Mouse (Mus musculus): ENCODE data around the gene Pde9a. TPM values are rescaled to one million over a fixed set of nuclear protein-coding genes. Genes with fewer than 3 reads are reported as not detected.
A peak's percentile ranks its signal among the peaks of the same experiment; 100 is the strongest.

The Pde9a gene
- polyA plus RNA-seq, 1 experiment from 2014 or later = 34.9 TPM

DNA sequence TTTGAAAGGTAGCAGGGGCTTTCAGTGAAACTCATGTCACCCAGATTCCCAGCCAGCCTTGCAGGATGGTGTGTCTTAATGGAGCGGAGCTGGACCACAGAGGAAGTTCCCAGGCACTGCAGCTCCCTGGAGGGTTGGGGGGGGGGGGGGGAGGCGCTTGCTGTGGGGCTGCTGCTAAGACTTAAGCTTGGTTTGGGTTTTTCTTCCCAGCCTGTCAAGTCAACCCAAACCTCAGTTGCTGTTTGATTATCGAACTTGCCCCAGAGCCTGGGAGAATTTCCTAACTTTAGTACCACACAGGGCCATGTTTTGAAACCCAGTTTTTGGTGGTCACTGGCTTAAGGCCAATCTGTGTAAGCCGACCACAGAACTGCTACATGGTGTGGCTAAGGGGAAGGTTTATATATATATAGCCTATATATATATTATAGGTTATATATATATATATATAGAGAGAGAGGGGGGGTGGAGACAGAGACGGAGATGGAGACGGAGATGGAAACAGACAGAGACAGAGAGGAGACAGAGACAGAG, 19.8 kb downstream of the Pde9a start:
- peak overlapping the region; percentile 5; the same call in 1 of the 2 replicates for H3K9ac ChIP-seq (replicated peaks; ENCODE audit: low read length)
- 46% methylated on average over 6 of the region's 6 CpGs for WGBS
- no peaks in the 10 kb centered on the region for H3K9me3 ChIP-seq (ENCODE audit: low read length)
- no peak overlapping the region for H3K4me2 ChIP-seq (replicated peaks; ENCODE audit: low read depth, low read length)
- H3K27me3 ChIP-seq (ENCODE audit: insufficient read depth, low read length) = no peaks in the 10 kb centered on the region
- H3K4me3 ChIP-seq (ENCODE audit: low read length) = no peak overlapping the region
- peaks cover 28% of the 10 kb centered on the region for H3K4me1 ChIP-seq (ENCODE audit: insufficient read depth, low read length)
- peak overlapping the region; percentile 70; the same call in 1 of the 2 replicates for H3K27ac ChIP-seq (ENCODE audit: low read length)
- H3K36me3 ChIP-seq (ENCODE audit: insufficient read depth, low read length) = no peaks in the 10 kb centered on the region
- ATAC-seq (ENCODE audit: low FRiP score, low TSS enrichment) = no peak

DNA sequence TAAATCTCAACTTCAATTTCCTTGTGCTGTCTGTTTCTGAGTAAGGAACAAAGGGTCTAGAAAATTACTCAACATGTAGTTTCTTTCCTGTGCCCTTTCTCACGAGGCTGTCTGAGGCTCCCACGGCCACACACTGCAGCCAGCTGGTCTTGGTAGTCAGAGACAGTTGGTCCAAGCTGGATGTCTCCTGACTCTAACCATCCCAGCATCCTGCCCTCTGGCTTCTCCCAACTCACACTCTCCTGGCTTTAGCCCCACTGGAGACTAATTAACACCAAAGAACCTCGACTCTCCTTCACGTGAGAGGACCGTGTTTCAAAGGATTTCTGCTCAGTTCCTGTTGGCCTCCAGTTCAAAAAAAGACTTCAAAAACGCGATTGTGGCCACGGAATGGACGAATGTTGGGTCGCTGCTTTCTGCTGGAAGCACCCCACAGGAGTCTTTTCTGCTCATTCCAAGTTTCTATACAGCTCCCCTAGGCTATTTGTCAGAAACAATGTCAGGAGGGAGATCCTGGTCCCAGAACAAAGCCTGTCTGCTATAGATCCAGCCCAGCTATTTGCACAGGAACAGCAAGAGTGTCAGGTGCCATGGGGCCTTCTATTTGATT, 23.8 kb downstream of the Pde9a start:
- Histone ChIP-seq H3K9ac (replicated peaks; ENCODE audit: low read length) (no peak overlapping the region; the same call in 1 of the 2 replicates), H3K27me3 (ENCODE audit: insufficient read depth, low read length) (no peaks in the 10 kb centered on the region), H3K36me3 (ENCODE audit: insufficient read depth, low read length) (no peaks in the 10 kb centered on the region), H3K27ac (ENCODE audit: low read length) (no peak overlapping the region), H3K4me3 (ENCODE audit: low read length) (no peak overlapping the region), H3K9me3 (ENCODE audit: low read length) (no peaks in the 10 kb centered on the region), H3K4me2 (replicated peaks; ENCODE audit: low read depth, low read length) (no peak overlapping the region), H3K4me1 (ENCODE audit: insufficient read depth, low read length) (peaks cover 24% of the 10 kb centered on the region)
- WGBS = 32% methylated on average over 10 of the region's 10 CpGs
- ATAC-seq (ENCODE audit: low FRiP score, low TSS enrichment) = no peak

DNA sequence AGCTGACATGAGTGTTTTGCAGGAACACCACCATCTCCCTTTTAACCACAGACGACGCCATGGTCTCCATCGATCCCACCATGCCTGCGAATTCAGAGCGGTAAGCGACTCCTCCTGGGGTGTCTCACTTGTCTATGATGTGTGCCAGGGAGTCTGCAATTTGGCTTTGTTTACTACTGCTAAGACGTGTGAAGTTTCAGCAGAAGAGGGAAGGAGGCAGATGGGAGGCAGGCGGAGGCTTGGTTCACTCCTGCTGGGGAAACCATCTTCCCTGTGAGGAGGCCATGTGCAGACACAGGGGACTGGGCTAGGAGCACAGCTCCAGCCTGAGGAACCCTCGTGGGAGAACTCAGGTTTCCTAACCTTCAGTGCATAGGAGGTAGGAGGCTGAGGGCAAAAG, 29.2 kb downstream of the Pde9a start:
- ATAC-seq (ENCODE audit: low FRiP score, low TSS enrichment) = no peak
- WGBS = 61% methylated on average over 9 of the region's 9 CpGs

DNA sequence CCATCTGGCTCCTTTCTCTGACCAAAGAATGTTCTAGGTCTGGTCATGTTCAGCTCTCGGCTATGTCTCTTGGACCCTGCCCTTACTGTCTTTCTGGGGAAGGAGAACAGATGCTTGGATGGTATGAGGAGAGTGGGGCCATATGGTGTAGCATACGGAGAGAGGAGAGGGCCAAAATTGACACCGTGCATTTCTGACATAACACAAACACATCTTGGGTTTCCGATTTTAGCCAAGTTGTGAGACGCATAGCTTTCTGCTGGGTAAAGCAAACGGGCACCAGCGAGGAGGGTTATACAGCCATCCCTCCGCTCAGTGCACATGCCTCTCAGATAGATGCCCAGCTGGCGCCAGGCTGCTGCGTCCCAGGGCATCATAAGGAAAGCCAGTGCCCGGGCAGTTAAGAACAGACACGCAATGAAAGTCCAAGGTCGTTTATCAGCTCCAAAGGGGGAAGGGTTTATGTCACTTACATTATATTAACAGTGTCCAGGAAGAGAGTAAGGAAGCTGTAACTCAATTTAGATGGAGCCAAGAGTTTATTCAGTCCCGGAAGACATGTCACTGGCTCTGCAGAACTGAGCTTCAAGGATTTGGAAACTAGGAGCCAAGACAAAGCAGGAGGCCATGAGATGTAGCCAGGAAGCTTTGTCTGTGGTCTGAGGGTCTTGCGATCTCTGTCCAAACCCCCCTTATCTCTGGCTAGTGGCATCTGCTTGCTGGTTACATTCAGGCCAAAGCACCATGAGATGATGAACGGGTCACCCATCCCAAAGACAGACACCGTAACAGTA, 33.0 kb downstream of the Pde9a start:
- ATAC-seq (ENCODE audit: low FRiP score, low TSS enrichment) = peak; percentile 69; the same call in 1 of the 2 replicates
- WGBS = 61% methylated on average over 17 of the region's 17 CpGs
- Histone ChIP-seq H3K27me3 (ENCODE audit: insufficient read depth, low read length) (no peaks in the 10 kb centered on the region), H3K9me3 (ENCODE audit: low read length) (no peaks in the 10 kb centered on the region), H3K27ac (ENCODE audit: low read length) (peak overlapping the region; percentile 70), H3K4me3 (ENCODE audit: low read length) (no peak overlapping the region), H3K36me3 (ENCODE audit: insufficient read depth, low read length) (peaks cover 10% of the 10 kb centered on the region; the same call in 1 of the 2 replicates), H3K9ac (replicated peaks; ENCODE audit: low read length) (no peak overlapping the region), H3K4me2 (replicated peaks; ENCODE audit: low read depth, low read length) (no peak overlapping the region), H3K4me1 (ENCODE audit: insufficient read depth, low read length) (peaks cover 24% of the 10 kb centered on the region)

More for the DNA sequence above, 29.2 kb downstream of the Pde9a start:
- Histone ChIP-seq H3K36me3 (ENCODE audit: insufficient read depth, low read length) (peaks cover 10% of the 10 kb centered on the region; the same call in 1 of the 2 replicates), H3K27me3 (ENCODE audit: insufficient read depth, low read length) (no peaks in the 10 kb centered on the region), H3K4me2 (replicated peaks; ENCODE audit: low read depth, low read length) (no peak overlapping the region), H3K27ac (ENCODE audit: low read length) (no peak overlapping the region), H3K9me3 (ENCODE audit: low read length) (no peaks in the 10 kb centered on the region), H3K4me3 (ENCODE audit: low read length) (no peak overlapping the region), H3K9ac (replicated peaks; ENCODE audit: low read length) (no peak overlapping the region), H3K4me1 (ENCODE audit: insufficient read depth, low read length) (peaks cover 9% of the 10 kb centered on the region)

DNA sequence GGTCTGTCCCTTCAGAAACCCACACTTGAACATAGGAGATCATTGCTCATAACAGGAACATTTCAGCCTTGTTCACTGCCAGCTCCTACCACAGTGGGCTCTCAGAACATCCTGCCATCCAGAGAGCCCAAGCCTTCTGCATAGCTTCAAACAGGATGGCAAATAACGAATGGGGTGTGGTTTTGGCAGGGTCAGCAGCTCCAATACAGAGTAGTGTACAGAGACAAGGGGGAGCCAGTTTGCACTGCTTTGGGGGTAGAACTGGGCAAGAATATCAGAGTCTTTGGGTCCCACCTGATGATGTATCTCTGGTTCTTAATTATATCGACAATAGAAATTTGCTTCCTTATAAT, 33.6 kb downstream of the Pde9a start:
- H3K4me3 ChIP-seq (ENCODE audit: low read length) = no peak overlapping the region
- no peaks in the 10 kb centered on the region for H3K27me3 ChIP-seq (ENCODE audit: insufficient read depth, low read length)
- H3K9me3 ChIP-seq (ENCODE audit: low read length) = no peaks in the 10 kb centered on the region
- H3K4me1 ChIP-seq (ENCODE audit: insufficient read depth, low read length) = peaks cover 24% of the 10 kb centered on the region
- no peak for ATAC-seq (ENCODE audit: low FRiP score, low TSS enrichment)
- peaks cover 10% of the 10 kb centered on the region; the same call in 1 of the 2 replicates for H3K36me3 ChIP-seq (ENCODE audit: insufficient read depth, low read length)
- 74% methylated on average over 2 of the region's 2 CpGs for WGBS
- no peak overlapping the region for H3K9ac ChIP-seq (replicated peaks; ENCODE audit: low read length)
- H3K27ac ChIP-seq (ENCODE audit: low read length) = peak overlapping the region; percentile 70
- H3K4me2 ChIP-seq (replicated peaks; ENCODE audit: low read depth, low read length) = no peak overlapping the region

DNA sequence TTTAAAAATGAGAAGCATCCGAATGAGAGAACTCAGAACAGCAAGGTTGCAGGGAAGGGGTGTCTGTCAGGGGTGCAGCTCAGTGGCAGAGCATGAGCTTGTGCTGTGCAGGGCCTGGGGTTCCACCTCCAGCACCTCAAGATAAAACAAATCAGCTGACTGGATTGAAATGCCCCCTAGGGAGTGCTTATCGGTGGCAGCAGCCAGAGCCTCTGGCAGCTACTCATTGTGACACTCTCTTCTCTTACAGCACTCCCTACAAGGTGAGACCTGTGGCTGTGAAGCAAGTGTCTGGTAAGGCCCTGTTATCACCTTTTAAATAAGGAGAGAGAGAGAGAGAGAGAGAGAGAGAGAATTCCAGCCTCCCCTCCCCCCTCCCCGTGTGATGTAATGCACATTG, 34.0 kb downstream of the Pde9a start:
- WGBS = 56% methylated on average over 3 of the region's 3 CpGs
- Histone ChIP-seq H3K9me3 (ENCODE audit: low read length) (no peaks in the 10 kb centered on the region), H3K9ac (replicated peaks; ENCODE audit: low read length) (no peak overlapping the region), H3K4me1 (ENCODE audit: insufficient read depth, low read length) (peaks cover 24% of the 10 kb centered on the region), H3K4me3 (ENCODE audit: low read length) (no peak overlapping the region), H3K27me3 (ENCODE audit: insufficient read depth, low read length) (no peaks in the 10 kb centered on the region), H3K36me3 (ENCODE audit: insufficient read depth, low read length) (peaks cover 9% of the 10 kb centered on the region; the same call in 1 of the 2 replicates), H3K4me2 (replicated peaks; ENCODE audit: low read depth, low read length) (no peak overlapping the region), H3K27ac (ENCODE audit: low read length) (no peak overlapping the region)
- ATAC-seq (ENCODE audit: low FRiP score, low TSS enrichment) = no peak

DNA sequence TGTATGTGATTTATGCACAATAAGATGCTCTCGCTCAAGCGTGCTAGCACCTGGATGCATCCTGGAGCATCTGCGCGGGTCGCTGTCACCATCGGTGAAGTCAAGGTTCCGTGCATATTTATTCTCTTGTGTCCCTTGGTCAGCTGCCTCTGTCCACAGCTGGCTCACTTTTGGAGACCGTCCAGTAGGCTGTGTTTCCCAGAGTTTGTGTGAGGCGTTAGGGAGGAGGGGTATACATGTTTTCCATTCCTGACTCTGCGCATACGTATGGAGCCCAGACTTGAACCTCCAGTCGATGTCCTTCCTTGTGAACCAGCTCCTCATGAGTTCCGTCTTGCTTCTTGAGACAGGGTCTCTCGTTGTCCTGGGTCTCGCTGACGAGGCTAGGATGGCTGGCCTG, 34.6 kb downstream of the Pde9a start:
- ATAC-seq (ENCODE audit: low FRiP score, low TSS enrichment) = no peak
- H3K4me2 ChIP-seq (replicated peaks; ENCODE audit: low read depth, low read length) = no peak overlapping the region
- H3K4me1 ChIP-seq (ENCODE audit: insufficient read depth, low read length) = peaks cover 24% of the 10 kb centered on the region
- H3K4me3 ChIP-seq (ENCODE audit: low read length) = no peak overlapping the region
- H3K9me3 ChIP-seq (ENCODE audit: low read length) = no peaks in the 10 kb centered on the region
- H3K27me3 ChIP-seq (ENCODE audit: insufficient read depth, low read length) = no peaks in the 10 kb centered on the region
- no peak overlapping the region for H3K9ac ChIP-seq (replicated peaks; ENCODE audit: low read length)
- peak overlapping the region; percentile 35; the same call in 1 of the 2 replicates for H3K27ac ChIP-seq (ENCODE audit: low read length)
- WGBS = 69% methylated on average over 16 of the region's 16 CpGs
- peaks cover 5% of the 10 kb centered on the region; the same call in 1 of the 2 replicates for H3K36me3 ChIP-seq (ENCODE audit: insufficient read depth, low read length)

DNA sequence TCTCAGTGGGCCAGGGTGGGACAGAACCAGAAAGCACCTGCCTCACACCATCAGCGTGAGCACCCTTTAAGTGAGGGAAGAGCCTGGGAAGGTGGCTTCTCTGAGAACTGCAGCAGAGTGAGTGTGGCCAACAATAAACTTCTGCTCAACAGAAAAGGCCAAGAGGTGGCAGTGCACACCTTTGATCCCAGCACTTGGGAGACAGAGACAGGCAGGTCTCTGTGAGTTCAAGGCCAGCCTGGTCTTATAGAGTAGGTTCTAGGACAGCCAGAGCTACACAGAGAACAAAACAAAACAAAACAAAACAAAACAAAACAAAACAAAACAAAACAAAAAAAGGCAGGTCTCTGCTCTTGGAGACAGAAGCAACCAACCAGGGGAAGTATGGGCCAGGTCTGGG, 36.4 kb downstream of the Pde9a start:
- Histone ChIP-seq H3K4me1 (ENCODE audit: insufficient read depth, low read length) (peaks cover 33% of the 10 kb centered on the region), H3K36me3 (ENCODE audit: insufficient read depth, low read length) (no peaks in the 10 kb centered on the region), H3K27me3 (ENCODE audit: insufficient read depth, low read length) (no peaks in the 10 kb centered on the region), H3K4me2 (replicated peaks; ENCODE audit: low read depth, low read length) (no peak overlapping the region), H3K9ac (replicated peaks; ENCODE audit: low read length) (no peak overlapping the region), H3K4me3 (ENCODE audit: low read length) (no peak overlapping the region), H3K9me3 (ENCODE audit: low read length) (no peaks in the 10 kb centered on the region), H3K27ac (ENCODE audit: low read length) (no peak overlapping the region)
- no peak for ATAC-seq (ENCODE audit: low FRiP score, low TSS enrichment)
- WGBS = 100% methylated on average over 1 of the region's 1 CpGs

DNA sequence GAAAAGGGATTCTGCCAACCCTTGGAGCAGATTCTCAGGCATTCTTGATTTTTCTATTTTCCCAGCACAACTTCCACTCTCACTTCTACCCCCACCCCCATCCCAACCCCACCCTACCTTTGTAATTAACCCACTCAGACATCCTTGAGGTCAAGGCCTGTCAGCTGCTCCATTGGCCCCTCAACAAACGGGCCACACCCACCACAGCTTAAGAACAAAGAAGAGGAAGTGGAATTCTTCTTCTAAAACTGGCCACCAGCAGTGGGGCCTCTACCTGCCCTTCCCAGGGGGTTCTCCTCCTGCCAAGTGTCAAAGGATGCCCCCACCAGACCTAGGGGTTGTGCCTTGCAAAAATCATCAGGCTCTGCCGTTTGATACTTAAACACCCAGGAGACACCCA, 37.0 kb downstream of the Pde9a start:
- Histone ChIP-seq H3K27me3 (ENCODE audit: insufficient read depth, low read length) (no peaks in the 10 kb centered on the region), H3K9me3 (ENCODE audit: low read length) (no peaks in the 10 kb centered on the region), H3K9ac (replicated peaks; ENCODE audit: low read length) (no peak overlapping the region), H3K27ac (ENCODE audit: low read length) (no peak overlapping the region), H3K4me3 (ENCODE audit: low read length) (no peak overlapping the region), H3K36me3 (ENCODE audit: insufficient read depth, low read length) (no peaks in the 10 kb centered on the region), H3K4me1 (ENCODE audit: insufficient read depth, low read length) (peaks cover 39% of the 10 kb centered on the region), H3K4me2 (replicated peaks; ENCODE audit: low read depth, low read length) (no peak overlapping the region)
- WGBS = 23% methylated on average over 2 of the region's 2 CpGs
- ATAC-seq (ENCODE audit: low FRiP score, low TSS enrichment) = no peak

DNA sequence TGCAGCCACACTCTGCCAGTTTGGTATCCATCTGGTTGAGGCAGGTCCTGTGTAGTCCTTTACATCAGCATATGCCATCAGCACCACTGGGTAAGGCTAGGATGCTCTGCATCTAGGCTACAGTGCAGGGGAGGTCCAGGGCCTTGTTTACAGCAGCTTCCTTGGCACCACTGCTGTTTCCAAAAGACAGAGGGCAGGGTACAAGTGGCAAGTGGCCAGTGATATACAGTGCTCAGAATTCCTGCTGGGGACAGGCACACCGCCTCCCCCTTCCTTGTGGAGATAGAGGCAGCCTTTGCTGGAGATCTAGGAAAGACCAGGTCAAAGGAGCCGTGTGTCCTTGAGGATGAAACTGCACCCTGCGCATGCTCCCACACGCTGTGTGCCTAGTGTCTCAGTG, 38.3 kb downstream of the Pde9a start:
- H3K9me3 ChIP-seq (ENCODE audit: low read length) = peaks cover 6% of the 10 kb centered on the region
- no peak overlapping the region for H3K4me2 ChIP-seq (replicated peaks; ENCODE audit: low read depth, low read length)
- H3K9ac ChIP-seq (replicated peaks; ENCODE audit: low read length) = no peak overlapping the region
- no peak; the same call in 1 of the 2 replicates for ATAC-seq (ENCODE audit: low FRiP score, low TSS enrichment)
- peaks cover 1% of the 10 kb centered on the region for H3K36me3 ChIP-seq (ENCODE audit: insufficient read depth, low read length)
- H3K27ac ChIP-seq (ENCODE audit: low read length) = no peak overlapping the region
- H3K4me3 ChIP-seq (ENCODE audit: low read length) = no peak overlapping the region
- no peaks in the 10 kb centered on the region for H3K27me3 ChIP-seq (ENCODE audit: insufficient read depth, low read length)
- 83% methylated on average over 4 of the region's 4 CpGs for WGBS
- H3K4me1 ChIP-seq (ENCODE audit: insufficient read depth, low read length) = peaks cover 41% of the 10 kb centered on the region

Measured in kidney, embryonic 16.5 days (tissue).